15 mouse cellular contexts compared by ENCODE assay signal in genomic region chr19:57803483-57803820, GRCm38 (mm10).
"Had no signal": no experiment of that assay in that cellular context is flagged by ENCODE, and none has a peak within 500 bp of the region (broad histone marks: within the 10 kb centered on the region; RNA-seq: fewer than 3 reads in every experiment).

No protein-coding gene starts in this region.

- H3K36me3 ChIP-seq: limb, embryonic 12.5 days; midbrain, embryonic 10.5 days; neural tube, embryonic 15.5 days had no signal

- H3K4me3 ChIP-seq: limb, embryonic 12.5 days; midbrain, embryonic 10.5 days; myocyte; neural tube, embryonic 15.5 days had no signal

- H3K4me2 ChIP-seq: limb, embryonic 12.5 days; neural tube, embryonic 15.5 days had no signal

- H3K27me3 ChIP-seq: limb, embryonic 12.5 days; neural tube, embryonic 15.5 days had no signal

- H3K4me1 ChIP-seq: midbrain, embryonic 10.5 days had no signal

- DNase-seq: kidney, postnatal 14 days; layer of hippocampus, postnatal 36 days; lung, adult 18-20 months; lung, postnatal 36 days; midbrain, embryonic 14.5 days; right cerebral cortex, postnatal 25 days; thymus, adult 18-20 months; thymus, postnatal 14 days had no signal

- H3K9me3 ChIP-seq: limb, embryonic 12.5 days; midbrain, embryonic 10.5 days; neural tube, embryonic 15.5 days had no signal

- H3K9ac ChIP-seq: limb, embryonic 12.5 days; liver, embryonic 14.5 days; neural tube, embryonic 15.5 days had no signal

- ATAC-seq: inflammation-experienced regulatory T-cells, adult 6 months; intestine, postnatal 0 days had no signal

- H3K27ac ChIP-seq: limb, embryonic 12.5 days; liver, embryonic 14.5 days; midbrain, embryonic 10.5 days; neural tube, embryonic 15.5 days had no signal
